Mouse (Mus musculus): ENCODE results near the gene Ppp1r8. TPM values are rescaled to one million over a fixed set of nuclear protein-coding genes. Genes with fewer than 3 reads are reported as not detected.
A peak's percentile ranks its signal among the peaks of the same experiment; 100 is the strongest.
"Not testable (repeated sequence)": the region's sequence is repeated elsewhere in the genome, so short reads cannot be mapped to it uniquely, and the experiment has no call there.

Ppp1r8 gene
- total and polyA plus RNA-seq, 2 experiments: 9.3 to 10.9 TPM

GRCm38 (mm10) chr4:132799845-132800244 lies 43.1 kb downstream of the Ppp1r8 start:
- no peak for DNase-seq (ENCODE audit: extremely low read depth, low read depth, low spot score)
- 87% methylated on average over 4 of the region's 4 CpGs for WGBS
- peaks cover 4% of the 10 kb centered on the region; the same call in 1 of the 2 replicates for H3K27me3 ChIP-seq (ENCODE audit: control insufficient read depth, insufficient read depth, low read length)
- H3K9ac ChIP-seq (ENCODE audit: low read depth, low read length): no peak overlapping the region
- H3K4me1 ChIP-seq (ENCODE audit: control insufficient read depth, insufficient read depth, low read length): no peaks in the 10 kb centered on the region
- H3K4me3 ChIP-seq (ENCODE audit: insufficient read depth, low read depth, low read length): no peak overlapping the region
- H3K79me2 ChIP-seq (ENCODE audit: control insufficient read depth, insufficient read depth, low read length): no peaks in the 10 kb centered on the region
- TF ChIP-seq POLR2A (IDR thresholded peaks at IDR 0.05; ENCODE audit: extremely low read depth, insufficient read depth, low read length): no peak
- no peak for TF ChIP-seq CTCF (IDR thresholded peaks at IDR 0.05; ENCODE audit: low read depth, low read length)
- H3K27ac ChIP-seq (replicated peaks; ENCODE audit: insufficient read depth, low read depth, low read length): no peak overlapping the region
- H3K36me3 ChIP-seq (ENCODE audit: control insufficient read depth, insufficient read depth, low read length): no peaks in the 10 kb centered on the region

- WGBS: 82% methylated on average over 3 of the region's 3 CpGs
- not testable (repeated sequence) for H3K27me3 ChIP-seq (ENCODE audit: control insufficient read depth, insufficient read depth, low read length); H3K27ac ChIP-seq (replicated peaks; ENCODE audit: insufficient read depth, low read depth, low read length); H3K36me3 ChIP-seq (ENCODE audit: control insufficient read depth, insufficient read depth, low read length); H3K9ac ChIP-seq (ENCODE audit: low read depth, low read length); DNase-seq (ENCODE audit: extremely low read depth, low read depth, low spot score); H3K4me3 ChIP-seq (ENCODE audit: insufficient read depth, low read depth, low read length); H3K4me1 ChIP-seq (ENCODE audit: control insufficient read depth, insufficient read depth, low read length); H3K79me2 ChIP-seq (ENCODE audit: control insufficient read depth, insufficient read depth, low read length)
Observed at GRCm38 (mm10) chr4:132798666-132799065, 44.3 kb downstream of the Ppp1r8 start.

GRCm38 (mm10) chr4:132798028-132798427 lies 44.9 kb downstream of the Ppp1r8 start:
- no peak overlapping the region; the same call in 1 of the 2 replicates for H3K27ac ChIP-seq (replicated peaks; ENCODE audit: insufficient read depth, low read depth, low read length)
- H3K36me3 ChIP-seq (ENCODE audit: control insufficient read depth, insufficient read depth, low read length): no peaks in the 10 kb centered on the region
- no peaks in the 10 kb centered on the region for H3K79me2 ChIP-seq (ENCODE audit: control insufficient read depth, insufficient read depth, low read length)
- H3K4me1 ChIP-seq (ENCODE audit: control insufficient read depth, insufficient read depth, low read length): no peaks in the 10 kb centered on the region
- TF ChIP-seq POLR2A (IDR thresholded peaks at IDR 0.05; ENCODE audit: extremely low read depth, insufficient read depth, low read length) (no peak), CTCF (IDR thresholded peaks at IDR 0.05; ENCODE audit: low read depth, low read length) (no peak)
- no peak overlapping the region for H3K9ac ChIP-seq (ENCODE audit: low read depth, low read length)
- DNase-seq (ENCODE audit: extremely low read depth, low read depth, low spot score): no peak
- 70% methylated on average over 4 of the region's 4 CpGs for WGBS
- H3K4me3 ChIP-seq (ENCODE audit: insufficient read depth, low read depth, low read length): no peak overlapping the region
- H3K27me3 ChIP-seq (ENCODE audit: control insufficient read depth, insufficient read depth, low read length): peaks cover 4% of the 10 kb centered on the region; the same call in 1 of the 2 replicates

- no peak for DNase-seq (ENCODE audit: extremely low read depth, low read depth, low spot score)
- 71% methylated on average over 1 of the region's 1 CpGs for WGBS
Observed at GRCm38 (mm10) chr4:132797461-132797860, 45.5 kb downstream of the Ppp1r8 start.

GRCm38 (mm10) chr4:132796196-132796886 lies 46.6 kb downstream of the Ppp1r8 start, which contains the start of gene Themis2:
TSS of gene Themis2 (minus strand) at chr4:132796387.
- Histone ChIP-seq H3K4me1 (ENCODE audit: control insufficient read depth, insufficient read depth, low read length) (no peaks in the 10 kb centered on the region), H3K79me2 (ENCODE audit: control insufficient read depth, insufficient read depth, low read length) (no peaks in the 10 kb centered on the region), H3K4me3 (ENCODE audit: insufficient read depth, low read depth, low read length) (peak within 1 kb of the TSS; percentile 62), H3K9ac (ENCODE audit: low read depth, low read length) (peak within 1 kb of the TSS; percentile 60), H3K36me3 (ENCODE audit: control insufficient read depth, insufficient read depth, low read length) (no peaks in the 10 kb centered on the region), H3K27me3 (ENCODE audit: control insufficient read depth, insufficient read depth, low read length) (peaks cover 4% of the 10 kb centered on the region; the same call in 1 of the 2 replicates), H3K27ac (replicated peaks; ENCODE audit: insufficient read depth, low read depth, low read length) (no peak within 1 kb of the TSS)
- DNase-seq (ENCODE audit: extremely low read depth, low read depth, low spot score): peak; percentile 41
- 3% methylated on average over 21 of the region's 21 CpGs for WGBS
- no peak for TF ChIP-seq CTCF (IDR thresholded peaks at IDR 0.05; ENCODE audit: low read depth, low read length)
- no peak for TF ChIP-seq POLR2A (IDR thresholded peaks at IDR 0.05; ENCODE audit: extremely low read depth, insufficient read depth, low read length)

More at GRCm38 (mm10) chr4:132797461-132797860, 45.5 kb downstream of the Ppp1r8 start:
- Histone ChIP-seq H3K27me3 (ENCODE audit: control insufficient read depth, insufficient read depth, low read length) (peaks cover 4% of the 10 kb centered on the region; the same call in 1 of the 2 replicates), H3K27ac (replicated peaks; ENCODE audit: insufficient read depth, low read depth, low read length) (no peak overlapping the region), H3K79me2 (ENCODE audit: control insufficient read depth, insufficient read depth, low read length) (no peaks in the 10 kb centered on the region), H3K36me3 (ENCODE audit: control insufficient read depth, insufficient read depth, low read length) (no peaks in the 10 kb centered on the region), H3K4me1 (ENCODE audit: control insufficient read depth, insufficient read depth, low read length) (no peaks in the 10 kb centered on the region), H3K9ac (ENCODE audit: low read depth, low read length) (no peak overlapping the region), H3K4me3 (ENCODE audit: insufficient read depth, low read depth, low read length) (no peak overlapping the region)
- TF ChIP-seq CTCF (IDR thresholded peaks at IDR 0.05; ENCODE audit: low read depth, low read length): no peak
- TF ChIP-seq POLR2A (IDR thresholded peaks at IDR 0.05; ENCODE audit: extremely low read depth, insufficient read depth, low read length): no peak

- Histone ChIP-seq H3K27ac (replicated peaks; ENCODE audit: insufficient read depth, low read depth, low read length) (peak overlapping the region; percentile 43), H3K36me3 (ENCODE audit: control insufficient read depth, insufficient read depth, low read length) (no peaks in the 10 kb centered on the region), H3K27me3 (ENCODE audit: control insufficient read depth, insufficient read depth, low read length) (peaks cover 4% of the 10 kb centered on the region; the same call in 1 of the 2 replicates), H3K4me3 (ENCODE audit: insufficient read depth, low read depth, low read length) (peak overlapping the region; percentile 0; the same call in 1 of the 2 replicates), H3K9ac (ENCODE audit: low read depth, low read length) (peak overlapping the region; percentile 24; the same call in 1 of the 2 replicates), H3K79me2 (ENCODE audit: control insufficient read depth, insufficient read depth, low read length) (no peaks in the 10 kb centered on the region), H3K4me1 (ENCODE audit: control insufficient read depth, insufficient read depth, low read length) (no peaks in the 10 kb centered on the region)
- no peak for DNase-seq (ENCODE audit: extremely low read depth, low read depth, low spot score)
- WGBS: 80% methylated on average over 7 of the region's 7 CpGs
- TF ChIP-seq POLR2A (IDR thresholded peaks at IDR 0.05; ENCODE audit: extremely low read depth, insufficient read depth, low read length) (no peak), CTCF (IDR thresholded peaks at IDR 0.05; ENCODE audit: low read depth, low read length) (no peak)
Observed at GRCm38 (mm10) chr4:132795171-132795570, 47.8 kb downstream of the Ppp1r8 start.
